Comparison of ENCODE assay signal across 8 mouse cellular contexts in genomic region chr9:23012130-23012529, GRCm38 (mm10).
DNase-seq lines count a peak whose midpoint lies in the region; ATAC-seq and TF ChIP-seq lines count a peak whose summit lies in the region.
"Had no signal": no experiment of that assay in that cellular context is flagged by ENCODE, and none has a peak within 500 bp of the region (broad histone marks: within the 10 kb centered on the region; RNA-seq: fewer than 3 reads in every experiment).

No protein-coding gene starts in this region.

- DNase-seq in kidney, postnatal 25 days = no peak
- DNase-seq in ES-E14 (ENCODE audit: low read depth, low spot score) = no peak
- peak; percentile 56 for DNase-seq in embryonic facial prominence, embryonic 14.5 days (ENCODE audit: low spot score)
- DNase-seq in limb, embryonic 10.5 days (ENCODE audit: low spot score) = no peak
- DNase-seq in right cerebral cortex, adult 18-20 months = no peak
- DNase-seq in right cerebral cortex, postnatal 36 days (ENCODE audit: low spot score in 2 of 2) = no peak
- DNase-seq: layer of hippocampus, adult 9-11 months had no signal

- H3K9ac ChIP-seq in kidney, embryonic 15.5 days = no peak overlapping the region
- 0 out of 2 replicates have a peak overlapping the region, but pooled peaks have one; percentile 2 for H3K9ac ChIP-seq in ES-E14 (ENCODE audit: insufficient read depth, low read depth, low read length, poor library complexity, severe bottlenecking)
- no peak overlapping the region for H3K9ac ChIP-seq in embryonic facial prominence, embryonic 14.5 days (ENCODE audit: low read depth, low read length)

- peak; percentile 70 for ATAC-seq in kidney, embryonic 15.5 days (replicated peaks; ENCODE audit: low FRiP score)
- ATAC-seq in embryonic facial prominence, embryonic 14.5 days (ENCODE audit: low read depth) = no peak

- peaks cover 31% of the 10 kb centered on the region for H3K4me1 ChIP-seq in kidney, embryonic 15.5 days
- no peaks in the 10 kb centered on the region for H3K4me1 ChIP-seq in ES-E14 (ENCODE audit: control insufficient read depth in 2 of 2, insufficient read depth in 2 of 2, low read length in 2 of 2, poor library complexity in 1 of 2)
- peaks cover 26% of the 10 kb centered on the region for H3K4me1 ChIP-seq in embryonic facial prominence, embryonic 14.5 days (ENCODE audit: control insufficient read depth, insufficient read depth, low read length)
- peaks cover 56% of the 10 kb centered on the region for H3K4me1 ChIP-seq in limb, embryonic 10.5 days

- H3K27me3 ChIP-seq in kidney, embryonic 15.5 days = peaks cover 4% of the 10 kb centered on the region; the same call in 1 of the 2 replicates
- peaks cover 18% of the 10 kb centered on the region; the same call in 1 of the 2 replicates for H3K27me3 ChIP-seq in embryonic facial prominence, embryonic 14.5 days (replicated peaks; ENCODE audit: control insufficient read depth, insufficient read depth, low read length)
- peaks cover 19% of the 10 kb centered on the region for H3K27me3 ChIP-seq in limb, embryonic 10.5 days (ENCODE audit: low read depth, poor library complexity, severe bottlenecking)

- WGBS in kidney, embryonic 15.5 days = 16% methylated on average over 5 of the region's 5 CpGs
- 18% methylated on average over 5 of the region's 5 CpGs for WGBS in embryonic facial prominence, embryonic 14.5 days
- 10% methylated on average over 5 of the region's 5 CpGs for WGBS in limb, embryonic 10.5 days

- H3K36me3 ChIP-seq in kidney, embryonic 15.5 days = no peaks in the 10 kb centered on the region
- no peaks in the 10 kb centered on the region for H3K36me3 ChIP-seq in ES-E14 (ENCODE audit: control insufficient read depth, insufficient read depth, low read length, poor library complexity, severe bottlenecking)
- no peaks in the 10 kb centered on the region for H3K36me3 ChIP-seq in embryonic facial prominence, embryonic 14.5 days (ENCODE audit: control insufficient read depth, insufficient read depth, low read length)
- H3K36me3 ChIP-seq in limb, embryonic 10.5 days = no peaks in the 10 kb centered on the region

- no peak overlapping the region for H3K4me3 ChIP-seq in kidney, embryonic 15.5 days (replicated peaks)
- H3K4me3 ChIP-seq in ES-E14 (ENCODE audit: insufficient read depth in 1 of 2, low read depth in 1 of 2, low read length in 2 of 2, poor library complexity in 1 of 2, severe bottlenecking in 1 of 2) = no peak overlapping the region
- no peak overlapping the region for H3K4me3 ChIP-seq in embryonic facial prominence, embryonic 14.5 days (ENCODE audit: low read depth, low read length)
- 0 out of 2 replicates have a peak overlapping the region, but pooled peaks have one; percentile 7 for H3K4me3 ChIP-seq in limb, embryonic 10.5 days

- in situ Hi-C loops in ES-E14 (cut with MboI; ENCODE audit: low sequenced_read_pairs in 2 of 2, unreplicated experiment in 2 of 2) = loop anchor here (10.0 to 25.0 kb wide), 2 partner anchors 297 to 300 kb away; no protein-coding TSS in a partner anchor

- no peak overlapping the region for H3K27ac ChIP-seq in kidney, embryonic 15.5 days
- H3K27ac ChIP-seq in ES-E14 (ENCODE audit: insufficient read depth, low read depth, low read length, poor library complexity, severe bottlenecking) = no peak overlapping the region
- H3K27ac ChIP-seq in embryonic facial prominence, embryonic 14.5 days (replicated peaks; ENCODE audit: low read depth, low read length) = no peak overlapping the region; the same call in 1 of the 2 replicates
- peak overlapping the region; percentile 72 for H3K27ac ChIP-seq in limb, embryonic 10.5 days

- H3K4me2 ChIP-seq in kidney, embryonic 15.5 days = no peak overlapping the region
- 0 out of 2 replicates have a peak overlapping the region, but pooled peaks have one; percentile 17 for H3K4me2 ChIP-seq in embryonic facial prominence, embryonic 14.5 days (ENCODE audit: low read depth, low read length)

- no peaks in the 10 kb centered on the region for H3K9me3 ChIP-seq in kidney, embryonic 15.5 days (replicated peaks)
- H3K9me3 ChIP-seq in ES-E14 (ENCODE audit: control insufficient read depth, insufficient read depth, low read depth, low read length) = no peaks in the 10 kb centered on the region
- 0 out of 2 replicates have a peak, but pooled peaks cover 5% of the 10 kb centered on the region for H3K9me3 ChIP-seq in embryonic facial prominence, embryonic 14.5 days (ENCODE audit: control insufficient read depth, low read length)
- 0 out of 2 replicates have a peak, but pooled peaks cover 2% of the 10 kb centered on the region for H3K9me3 ChIP-seq in limb, embryonic 10.5 days (replicated peaks)

TF ChIP-seq in ES-E14, 5 proteins besides CTCF, POLR2A, EP300 and RAD21:
- TF ChIP-seq ZNF384 (IDR thresholded peaks at IDR 0.05; ENCODE audit: low read depth, low read length) (no peak), HCFC1 (IDR thresholded peaks at IDR 0.05; ENCODE audit: borderline replicate concordance, insufficient read depth, low read length) (no peak), MAFK (IDR thresholded peaks at IDR 0.05; ENCODE audit: insufficient read depth, low read depth, low read length) (no peak), CHD2 (IDR thresholded peaks at IDR 0.05; ENCODE audit: low read depth, low read length) (no peak), ZC3H11A (IDR thresholded peaks at IDR 0.05; ENCODE audit: borderline replicate concordance, low read depth, low read length) (no peak)
